Mouse (Mus musculus) liver, postnatal 0 days (tissue): ENCODE results near the gene Sumo2. TPM values are rescaled to one million over a fixed set of nuclear protein-coding genes. Genes with fewer than 3 reads are reported as not detected.

Experiments
- ATAC-seq: fragments of 200-750 bp; cut with Nextera tagmentation; 2 replicates; pipeline ENCODE4 v1.8.0; 2017; ENCODE audit warnings: mild to moderate bottlenecking, moderate library complexity
- DNase-seq: peaks from one replicate; pipeline ENCODE4 v3.0.0-alpha.2; 2016
- H3K27ac ChIP-seq: fragments of 300-500 bp; sonication (generic); 2 replicates; pipeline ENCODE4 v1.5.1; 2014; ENCODE audit warnings: antibody characterized with exemption, moderate library complexity, mild to moderate bottlenecking, low read depth
- H3K27me3 ChIP-seq: fragments of 300-500 bp; sonication (generic); 2 replicates; pipeline ENCODE4 v1.6.1; 2014; ENCODE audit warnings: low read length, control low read depth, mixed read lengths; ENCODE audit not compliant: insufficient read depth
- H3K36me3 ChIP-seq: fragments of 300-500 bp; sonication (generic); replicated peaks from 2 replicates; pipeline ENCODE4 v1.6.1; 2014; ENCODE audit warnings: mild to moderate bottlenecking, control low read depth, low read length, moderate library complexity, mixed read lengths; ENCODE audit not compliant: insufficient read depth
- H3K4me1 ChIP-seq: fragments of 300-500 bp; sonication (generic); 2 replicates; pipeline ENCODE4 v1.6.1; 2014; ENCODE audit warnings: antibody characterized with exemption, mild to moderate bottlenecking, control low read depth; ENCODE audit not compliant: insufficient read depth
- H3K4me2 ChIP-seq: fragments of 300-500 bp; sonication (generic); 2 replicates; pipeline ENCODE4 v1.6.1; 2014; ENCODE audit warnings: low read depth, mild to moderate bottlenecking, low read length, moderate library complexity, mixed read lengths
- H3K4me3 ChIP-seq: fragments of 300-500 bp; sonication (generic); 2 replicates; pipeline ENCODE4 v1.5.1; 2014; ENCODE audit warnings: low read depth, low read length
- H3K9ac ChIP-seq: fragments of 300-500 bp; sonication (generic); replicated peaks from 2 replicates; pipeline ENCODE4 v1.6.1; 2014; ENCODE audit warnings: mild to moderate bottlenecking, moderate library complexity
- H3K9me3 ChIP-seq: fragments of 300-500 bp; sonication (generic); 2 replicates; pipeline ENCODE4 v1.6.1; 2016; ENCODE audit warnings: mild to moderate bottlenecking, control low read depth, low read length, mixed read lengths
- CTCF ChIP-seq: sonication (generic); IDR thresholded peaks from 2 replicates; pipeline ENCODE4 v1.5.1; 2016; ENCODE audit warnings: antibody characterized with exemption, low read depth
- EP300 ChIP-seq: IDR thresholded peaks from 2 replicates; pipeline ENCODE4 v1.6.1; 2016; ENCODE audit warnings: antibody characterized with exemption, low read depth, mild to moderate bottlenecking
- WGBS: fragments of 180-500 bp; shearing (Covaris S2); extraction: QIAGEN DNeasy Blood & Tissue Kit; methylation state at CpG from one replicate; pipeline ENCODE4 v1.1.7; 2014; ENCODE audit not compliant: insufficient replicate concordance; 5-methylcytosine and 5-hydroxymethylcytosine counted together
- polyA plus RNA-seq: library from polyadenylated mRNA; unstranded; fragments of >200 nt; fragmentation: Nextera tagmentation; extraction: Ambion mirVana; gene quantifications from 2 replicates; pipeline ENCODE4 v1.2.1, GENCODE M21; 2015

Sumo2 gene
- 281 and 283 TPM in 2 replicates for polyA plus RNA-seq

GRCm38 (mm10) chr11:115536038-115536681 lies at the start of gene Sumo2:
TSS of gene Sumo2 (minus strand) at chr11:115536276.
- Histone ChIP-seq H3K9me3 (no peaks in the 10 kb centered on the region), H3K36me3 (peaks cover 30% of the 10 kb centered on the region), H3K4me3 (peak within 1 kb of the TSS; percentile 86), H3K27ac (peak within 1 kb of the TSS; percentile 99), H3K27me3 (no peaks in the 10 kb centered on the region), H3K4me1 (peaks cover 10% of the 10 kb centered on the region), H3K4me2 (peak within 1 kb of the TSS; percentile 78), H3K9ac (peak within 1 kb of the TSS; percentile 96)
- under 1% methylated on average over 47 of the region's 70 CpGs for WGBS
- 0 out of 2 replicates have a peak, but pooled peaks have one; percentile 1 for TF ChIP-seq CTCF
- no peak for TF ChIP-seq EP300
- ATAC-seq (peak; percentile 93), DNase-seq (peak; percentile 99)

- no peaks in the 10 kb centered on the region for H3K9me3 ChIP-seq
- no peaks in the 10 kb centered on the region for H3K27me3 ChIP-seq
- no peaks in the 10 kb centered on the region for H3K4me1 ChIP-seq
- H3K27ac ChIP-seq, result no peak overlapping the region
- no peak overlapping the region for H3K9ac ChIP-seq
- WGBS, result 82% methylated on average over 7 of the region's 7 CpGs
- no peak for TF ChIP-seq CTCF
- TF ChIP-seq EP300, result no peak
- DNase-seq, result no peak
- peaks cover 94% of the 10 kb centered on the region for H3K36me3 ChIP-seq
- no peak overlapping the region for H3K4me2 ChIP-seq
- H3K4me3 ChIP-seq, result no peak overlapping the region
- no peak for ATAC-seq
Observed at GRCm38 (mm10) chr11:115585573-115586100, 49.6 kb upstream of the Sumo2 start.

- Histone ChIP-seq H3K4me1 (no peaks in the 10 kb centered on the region), H3K9ac (no peak overlapping the region), H3K27ac (no peak overlapping the region), H3K4me3 (no peak overlapping the region), H3K36me3 (peaks cover 91% of the 10 kb centered on the region), H3K9me3 (no peaks in the 10 kb centered on the region), H3K4me2 (no peak overlapping the region), H3K27me3 (no peaks in the 10 kb centered on the region)
- WGBS, result 86% methylated on average over 10 of the region's 10 CpGs
- no peak for TF ChIP-seq CTCF
- TF ChIP-seq EP300, result no peak
- DNase-seq (no peak), ATAC-seq (no peak)
Observed at GRCm38 (mm10) chr11:115584376-115585073, 48.4 kb upstream of the Sumo2 start.

- TF ChIP-seq EP300 (no peak), CTCF (no peak)
- Histone ChIP-seq H3K4me2 (no peak overlapping the region), H3K36me3 (peaks cover 88% of the 10 kb centered on the region)
Observed at GRCm38 (mm10) chr11:115582913-115583606, 47.0 kb upstream of the Sumo2 start.

GRCm38 (mm10) chr11:115579080-115579479 lies 43.0 kb upstream of the Sumo2 start:
- H3K36me3 ChIP-seq, result peaks cover 59% of the 10 kb centered on the region
- H3K4me2 ChIP-seq, result no peak overlapping the region
- H3K4me1 ChIP-seq, result no peaks in the 10 kb centered on the region
- no peak for ATAC-seq
- no peak overlapping the region for H3K27ac ChIP-seq
- H3K9me3 ChIP-seq, result no peaks in the 10 kb centered on the region
- TF ChIP-seq CTCF, result no peak
- no peak for TF ChIP-seq EP300
- no peak for DNase-seq
- no peaks in the 10 kb centered on the region for H3K27me3 ChIP-seq
- no peak overlapping the region for H3K4me3 ChIP-seq
- H3K9ac ChIP-seq, result no peak overlapping the region

More at GRCm38 (mm10) chr11:115582913-115583606, 47.0 kb upstream of the Sumo2 start:
- Histone ChIP-seq H3K4me3 (no peak overlapping the region), H3K9me3 (no peaks in the 10 kb centered on the region), H3K27ac (no peak overlapping the region), H3K4me1 (no peaks in the 10 kb centered on the region), H3K9ac (no peak overlapping the region), H3K27me3 (no peaks in the 10 kb centered on the region)
- ATAC-seq (no peak), DNase-seq (no peak)
- 80% methylated on average over 10 of the region's 10 CpGs for WGBS

- Histone ChIP-seq H3K4me1 (peaks cover 10% of the 10 kb centered on the region), H3K4me3 (peak overlapping the region; percentile 87), H3K9me3 (no peaks in the 10 kb centered on the region), H3K4me2 (peak overlapping the region; percentile 88), H3K27ac (no peak overlapping the region), H3K9ac (peak overlapping the region; percentile 77), H3K36me3 (peaks cover 32% of the 10 kb centered on the region), H3K27me3 (no peaks in the 10 kb centered on the region)
- TF ChIP-seq EP300 (no peak), CTCF (no peak)
- 13% methylated on average over 7 of the region's 7 CpGs for WGBS
- ATAC-seq (no peak), DNase-seq (no peak)
Observed at GRCm38 (mm10) chr11:115564961-115565360, 28.9 kb upstream of the Sumo2 start.
